Mouse (Mus musculus) B cell, adult 67 days (primary cell): ENCODE measurements around the gene Kcnt2. TPM values are rescaled to one million over a fixed set of nuclear protein-coding genes. Genes with fewer than 3 reads are reported as not detected.

ENCODE experiments used
- total RNA-seq, 2 experiments: library from RNA; stranded (reverse); gene quantifications; 4 replicates each; pipeline ENCODE4 v1.2.4; 2023

The Kcnt2 gene
- total RNA-seq: not detected

GRCm38 (mm10) chr1:140245876-140246597 lies at the start of gene Kcnt2:
TSS of gene Kcnt2 (plus strand) at chr1:140246158.

Other genes starting within 250 kb of the Kcnt2 start
- gene Cfh, start 62.4 kb upstream of the Kcnt2 start, total RNA-seq: under 1 TPM in 1 of 2 experiments, not detected in 1; 0.17 TPM